Mouse (Mus musculus) lung, postnatal 14 days (tissue): ENCODE measurements around the gene Myadml2.

Experiments
- DNase-seq: peaks from one replicate; pipeline ENCODE4 v3.0.0; 2021

Myadml2 gene

DNA sequence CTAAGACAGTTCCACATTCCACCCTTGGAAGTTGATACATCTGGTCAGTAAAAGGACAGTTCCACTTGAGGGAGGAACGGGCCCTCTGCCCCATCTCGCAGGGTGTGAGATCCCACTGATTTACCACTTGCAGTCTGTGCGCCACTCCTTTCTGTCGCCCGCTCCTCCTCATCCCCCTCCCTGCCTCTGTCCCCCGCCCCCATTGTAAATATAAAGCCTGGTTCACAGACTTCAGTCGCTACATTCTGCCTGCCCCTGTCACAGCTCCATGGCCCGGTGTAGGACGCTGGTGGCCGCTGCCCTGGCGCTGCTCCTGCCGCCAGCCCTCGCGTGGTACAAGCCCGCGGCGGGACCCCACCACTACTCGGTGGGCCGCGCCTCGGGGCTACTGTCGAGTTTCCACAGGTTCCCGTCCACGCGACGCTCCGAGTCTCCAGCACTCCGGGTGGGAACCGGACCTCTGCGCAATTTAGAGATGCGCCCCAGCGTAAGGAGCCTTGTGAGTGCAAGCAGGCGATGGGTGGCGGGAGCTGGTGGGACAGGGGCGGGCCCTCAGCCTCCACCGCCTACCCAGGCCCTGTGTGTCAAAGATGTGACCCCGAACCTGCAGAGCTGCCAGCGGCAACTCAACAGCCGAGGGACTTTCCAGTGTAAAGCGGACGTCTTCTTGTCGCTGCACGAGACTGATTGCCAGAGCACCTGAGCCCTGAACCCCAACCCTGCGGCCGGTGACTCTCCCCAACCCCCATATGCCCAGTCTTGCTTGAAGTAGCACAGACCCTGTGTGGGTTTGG lies 39.5 kb downstream of the Myadml2 start, which contains the start of gene Npb:
Gene Npb, plus strand, starts transcription at position 237 of the 794 bp plus-strand sequence.
- no peak for DNase-seq

DNA sequence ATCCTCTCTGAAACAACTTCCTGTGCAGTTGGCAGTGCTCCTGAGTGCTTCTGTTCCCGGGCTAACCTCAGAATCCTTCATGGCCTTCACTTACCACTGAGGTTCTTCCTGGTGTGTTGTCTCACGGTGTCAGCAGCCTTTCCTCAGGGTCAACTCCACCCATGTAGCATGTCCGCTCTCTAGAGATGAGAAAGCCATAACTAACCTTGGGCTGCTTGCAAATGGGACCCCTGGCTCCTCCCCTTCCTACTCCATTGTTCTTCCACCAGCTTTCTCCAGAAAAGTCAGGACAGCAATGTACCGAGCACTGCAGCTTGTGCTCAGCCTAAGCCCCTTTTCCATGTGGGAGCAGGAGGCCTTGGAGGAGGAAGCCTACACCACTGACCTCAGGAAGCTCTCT lies 41.2 kb downstream of the Myadml2 start:
- DNase-seq = no peak

DNA sequence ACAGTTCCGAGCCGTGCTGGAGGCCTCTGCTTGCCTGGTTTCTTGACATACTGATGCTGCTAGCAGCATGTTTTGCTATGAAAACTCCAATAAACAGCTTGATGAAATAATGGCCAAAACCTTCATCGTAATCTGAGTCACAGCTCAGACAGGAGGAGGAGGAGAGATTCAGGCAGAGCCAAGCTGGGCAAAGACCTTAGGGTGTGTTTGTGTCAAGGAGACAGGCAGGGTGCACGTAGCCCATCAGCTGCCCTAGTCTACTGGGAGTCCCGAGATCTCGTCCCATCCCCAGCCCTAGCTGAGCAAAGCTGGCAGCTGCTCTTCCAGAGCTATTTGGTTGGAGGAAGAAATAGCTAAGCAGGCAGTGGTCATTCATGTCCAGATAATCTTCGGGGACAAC lies 42.3 kb downstream of the Myadml2 start:
- DNase-seq = no peak

DNA sequence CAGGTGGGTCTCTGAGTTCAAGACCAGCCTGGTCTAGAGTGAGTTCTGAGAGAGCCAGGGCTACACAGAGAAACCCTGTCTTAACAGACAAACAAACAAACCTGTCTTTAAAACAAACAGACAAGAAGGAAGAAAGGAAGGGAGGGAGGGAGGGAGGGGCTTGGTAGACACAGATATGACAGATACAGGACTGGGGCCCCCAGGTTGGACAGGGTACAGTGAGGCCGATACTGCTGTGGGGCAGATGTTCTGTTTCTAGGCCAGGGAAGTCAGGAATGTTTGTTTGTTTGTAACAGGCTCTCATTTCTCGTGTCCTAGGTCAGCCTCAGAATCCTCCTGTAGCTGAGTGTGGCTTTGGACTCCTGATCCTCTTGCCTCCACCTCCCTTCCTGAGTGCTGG lies 44.4 kb downstream of the Myadml2 start:
- no peak for DNase-seq

DNA sequence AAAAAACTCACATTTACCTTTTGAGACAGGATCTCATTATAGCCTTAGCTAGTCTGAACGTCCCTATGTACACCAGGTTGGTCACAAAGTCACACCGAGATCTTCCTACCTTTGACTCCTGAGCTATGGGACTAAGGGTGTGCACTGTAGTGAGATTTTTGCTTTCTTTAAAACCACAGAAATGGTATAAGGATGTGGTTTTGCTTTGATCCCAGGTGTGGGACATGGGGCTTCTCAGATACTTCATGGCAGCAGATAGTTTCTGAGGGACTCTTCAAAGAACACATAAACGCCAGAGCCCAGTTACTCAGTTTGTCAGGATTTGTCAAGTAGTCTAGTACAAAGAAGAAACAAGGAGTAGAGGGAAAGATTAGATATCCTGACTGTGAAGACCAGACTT lies 47.2 kb downstream of the Myadml2 start:
- DNase-seq = no peak

DNA sequence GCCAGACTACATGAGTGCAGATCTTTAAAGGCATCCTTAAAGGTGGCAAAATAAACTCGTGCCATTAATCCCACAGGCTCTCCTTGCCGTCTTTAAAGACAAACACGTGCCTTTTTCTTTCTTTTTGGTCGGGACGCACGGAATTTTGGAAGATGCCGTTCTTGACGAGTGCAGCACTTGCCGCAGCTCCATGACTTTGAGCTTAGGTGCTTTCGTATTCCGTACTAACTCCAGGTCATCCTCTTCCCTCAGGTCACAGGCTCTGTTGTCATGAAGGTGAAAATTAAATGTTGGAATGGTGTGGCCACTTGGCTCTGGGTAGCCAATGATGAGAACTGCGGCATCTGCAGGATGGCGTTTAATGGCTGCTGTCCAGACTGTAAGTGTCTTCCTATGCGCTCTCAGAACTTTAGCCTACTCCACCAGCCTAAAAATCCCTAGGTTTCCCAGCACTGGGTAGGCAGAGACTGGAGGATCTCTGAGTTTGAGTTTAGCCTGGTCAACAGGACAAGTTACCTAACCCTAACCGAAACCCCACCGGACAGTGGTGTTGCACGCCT lies 48.9 kb downstream of the Myadml2 start:
- no peak for DNase-seq

DNA sequence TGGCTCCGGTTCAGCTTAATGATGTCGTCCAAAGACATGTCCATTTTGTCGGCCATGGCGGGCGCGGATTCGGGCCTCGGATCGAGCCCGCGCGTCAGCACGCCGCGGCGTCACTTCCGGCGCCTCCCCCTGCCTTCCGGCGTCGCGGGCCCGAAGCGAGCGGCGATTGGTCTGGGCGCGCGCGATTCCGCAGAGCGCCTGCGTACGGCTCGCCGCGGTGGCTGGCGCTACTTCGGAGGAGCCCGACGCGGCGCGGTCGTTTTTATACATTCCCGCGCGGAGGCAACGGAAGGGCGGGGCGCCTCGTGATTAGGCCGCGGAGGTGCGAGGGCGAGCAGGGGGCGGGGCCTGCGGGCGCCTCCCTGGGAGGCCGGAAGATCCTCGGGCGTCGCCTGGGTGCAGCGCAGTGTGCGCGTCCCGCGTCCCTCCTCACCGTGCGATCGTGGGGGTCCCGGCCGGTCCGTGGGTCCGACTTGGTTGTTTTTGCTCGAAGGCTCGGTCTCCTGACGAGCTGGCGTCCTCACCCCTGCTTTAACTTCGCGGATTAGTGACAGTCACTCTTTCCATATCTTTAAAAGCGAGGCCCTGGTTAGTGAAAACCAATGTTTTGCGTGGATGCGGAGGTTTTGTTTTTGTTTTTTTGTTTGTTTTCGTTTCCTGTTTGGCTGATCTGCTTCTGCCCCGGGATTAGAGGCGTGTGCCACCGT lies 49.5 kb downstream of the Myadml2 start, which contains the start of the genes Alyref and Anapc11:
Gene Alyref, minus strand, starts transcription at position 83 of the 707 bp plus-strand sequence.
Gene Anapc11, plus strand, starts transcription at position 139 of the 707 bp plus-strand sequence.
- peak; percentile 94 for DNase-seq

DNA sequence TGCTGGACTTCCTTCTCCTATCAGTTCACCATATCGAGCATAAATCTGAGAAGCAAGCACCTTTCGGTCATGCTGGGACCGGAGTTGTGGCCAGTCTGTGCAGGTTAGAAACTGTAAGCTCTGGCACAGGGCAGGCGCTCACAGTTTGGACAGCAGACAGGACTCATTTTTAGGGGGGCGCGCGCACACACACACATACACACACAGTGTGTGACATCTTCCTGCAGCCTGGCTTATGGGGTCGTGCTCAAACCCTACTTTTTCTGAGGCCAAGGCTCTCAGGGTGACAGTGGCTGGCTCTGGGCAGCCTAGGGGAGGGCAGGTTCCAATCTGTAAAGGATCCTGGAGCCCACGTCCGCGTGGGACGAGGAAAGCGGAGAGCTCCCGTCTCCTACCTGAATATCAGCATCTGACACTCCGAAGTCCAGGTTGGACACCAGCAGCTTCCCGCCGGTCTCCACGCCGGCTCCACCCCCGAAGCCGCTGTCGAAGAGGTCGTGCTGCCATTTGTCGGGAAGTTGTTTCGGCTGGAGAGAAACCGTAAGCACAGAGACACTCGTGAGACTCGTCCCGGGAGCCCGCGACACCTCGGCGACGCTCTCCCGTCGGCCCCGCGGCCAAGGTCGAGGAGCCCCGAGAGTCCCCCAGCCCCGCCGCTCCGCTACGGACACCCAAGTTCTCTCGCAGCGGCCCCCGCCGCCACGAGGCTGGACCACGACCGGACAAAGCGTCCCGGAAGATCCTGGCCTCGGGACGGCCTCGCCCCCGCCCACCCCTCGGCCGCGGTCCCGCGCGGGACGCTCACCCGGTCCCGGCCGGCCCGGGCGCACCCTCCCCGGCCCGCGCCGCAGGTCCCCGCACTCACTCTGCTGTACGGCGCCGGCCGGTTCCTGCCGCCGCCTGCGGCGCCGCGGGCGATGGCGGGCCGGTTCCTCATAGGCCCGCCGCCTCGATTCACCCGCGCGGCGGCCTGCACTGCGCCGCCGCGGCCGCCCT lies 50.4 kb downstream of the Myadml2 start:
- no peak for DNase-seq
